Mouse (Mus musculus): Measurements from ENCODE around the gene Tub. TPM values are rescaled to one million over a fixed set of nuclear protein-coding genes. Genes with fewer than 3 reads are reported as not detected.

The Tub gene
- polyA plus RNA-seq, 1 experiment = 3.8 TPM

- Histone ChIP-seq H3K27me3 (ENCODE audit: control insufficient read depth, insufficient read depth, low read length, poor library complexity, severe bottlenecking) (no peaks in the 10 kb centered on the region), H3K4me3 (ENCODE audit: low read depth, low read length) (no peak overlapping the region), H3K36me3 (ENCODE audit: control insufficient read depth, insufficient read depth, low read length, poor library complexity, severe bottlenecking) (no peaks in the 10 kb centered on the region), H3K9ac (ENCODE audit: low read depth, poor library complexity, severe bottlenecking) (no peak overlapping the region), H3K4me1 (ENCODE audit: control insufficient read depth, insufficient read depth, low read length) (no peaks in the 10 kb centered on the region), H3K9me3 (replicated peaks; ENCODE audit: control insufficient read depth, insufficient read depth, low read length, poor library complexity, severe bottlenecking) (no peaks in the 10 kb centered on the region), H3K27ac (ENCODE audit: insufficient read depth, low read length) (no peak overlapping the region)
- no peak for TF ChIP-seq POLR2A (IDR thresholded peaks at IDR 0.05; ENCODE audit: insufficient read depth, low read length)
- no peak for TF ChIP-seq EP300 (IDR thresholded peaks at IDR 0.05; ENCODE audit: insufficient read depth, low read depth, low read length)
These were observed 43.1 kb downstream of the Tub start for GRCm38 (mm10) chr7:108993230-108993629.

- H3K4me3 ChIP-seq (ENCODE audit: low read depth, low read length) = no peak overlapping the region
- no peak overlapping the region for H3K27ac ChIP-seq (ENCODE audit: insufficient read depth, low read length)
- no peaks in the 10 kb centered on the region for H3K9me3 ChIP-seq (replicated peaks; ENCODE audit: control insufficient read depth, insufficient read depth, low read length, poor library complexity, severe bottlenecking)
- H3K36me3 ChIP-seq (ENCODE audit: control insufficient read depth, insufficient read depth, low read length, poor library complexity, severe bottlenecking) = no peaks in the 10 kb centered on the region
- H3K27me3 ChIP-seq (ENCODE audit: control insufficient read depth, insufficient read depth, low read length, poor library complexity, severe bottlenecking) = no peaks in the 10 kb centered on the region
- H3K4me1 ChIP-seq (ENCODE audit: control insufficient read depth, insufficient read depth, low read length) = no peaks in the 10 kb centered on the region
- TF ChIP-seq EP300 (IDR thresholded peaks at IDR 0.05; ENCODE audit: insufficient read depth, low read depth, low read length) (no peak), CTCF (IDR thresholded peaks at IDR 0.05; ENCODE audit: low read depth, low read length) (no peak), POLR2A (IDR thresholded peaks at IDR 0.05; ENCODE audit: insufficient read depth, low read length) (no peak)
- no peak overlapping the region for H3K9ac ChIP-seq (ENCODE audit: low read depth, poor library complexity, severe bottlenecking)
These were observed 43.7 kb downstream of the Tub start for GRCm38 (mm10) chr7:108993881-108994291.

- Histone ChIP-seq H3K9ac (ENCODE audit: low read depth, poor library complexity, severe bottlenecking) (no peak overlapping the region), H3K4me1 (ENCODE audit: control insufficient read depth, insufficient read depth, low read length) (no peaks in the 10 kb centered on the region), H3K9me3 (replicated peaks; ENCODE audit: control insufficient read depth, insufficient read depth, low read length, poor library complexity, severe bottlenecking) (no peaks in the 10 kb centered on the region), H3K36me3 (ENCODE audit: control insufficient read depth, insufficient read depth, low read length, poor library complexity, severe bottlenecking) (no peaks in the 10 kb centered on the region), H3K27ac (ENCODE audit: insufficient read depth, low read length) (no peak overlapping the region), H3K4me3 (ENCODE audit: low read depth, low read length) (no peak overlapping the region), H3K27me3 (ENCODE audit: control insufficient read depth, insufficient read depth, low read length, poor library complexity, severe bottlenecking) (no peaks in the 10 kb centered on the region)
- TF ChIP-seq EP300 (IDR thresholded peaks at IDR 0.05; ENCODE audit: insufficient read depth, low read depth, low read length) = no peak
- no peak for TF ChIP-seq CTCF (IDR thresholded peaks at IDR 0.05; ENCODE audit: low read depth, low read length)
- TF ChIP-seq POLR2A (IDR thresholded peaks at IDR 0.05; ENCODE audit: insufficient read depth, low read length) = no peak
These were observed 46.0 kb downstream of the Tub start for GRCm38 (mm10) chr7:108996156-108996555.

- Histone ChIP-seq H3K27ac (ENCODE audit: insufficient read depth, low read length) (no peak overlapping the region), H3K36me3 (ENCODE audit: control insufficient read depth, insufficient read depth, low read length, poor library complexity, severe bottlenecking) (no peaks in the 10 kb centered on the region), H3K27me3 (ENCODE audit: control insufficient read depth, insufficient read depth, low read length, poor library complexity, severe bottlenecking) (no peaks in the 10 kb centered on the region), H3K4me3 (ENCODE audit: low read depth, low read length) (no peak overlapping the region), H3K4me1 (ENCODE audit: control insufficient read depth, insufficient read depth, low read length) (no peaks in the 10 kb centered on the region), H3K9me3 (replicated peaks; ENCODE audit: control insufficient read depth, insufficient read depth, low read length, poor library complexity, severe bottlenecking) (no peaks in the 10 kb centered on the region), H3K9ac (ENCODE audit: low read depth, poor library complexity, severe bottlenecking) (no peak overlapping the region)
- TF ChIP-seq CTCF (IDR thresholded peaks at IDR 0.05; ENCODE audit: low read depth, low read length) = no peak
- TF ChIP-seq EP300 (IDR thresholded peaks at IDR 0.05; ENCODE audit: insufficient read depth, low read depth, low read length) = no peak
- no peak for TF ChIP-seq POLR2A (IDR thresholded peaks at IDR 0.05; ENCODE audit: insufficient read depth, low read length)
These were observed 50.3 kb downstream of the Tub start for GRCm38 (mm10) chr7:109000315-109000954.

DNA sequence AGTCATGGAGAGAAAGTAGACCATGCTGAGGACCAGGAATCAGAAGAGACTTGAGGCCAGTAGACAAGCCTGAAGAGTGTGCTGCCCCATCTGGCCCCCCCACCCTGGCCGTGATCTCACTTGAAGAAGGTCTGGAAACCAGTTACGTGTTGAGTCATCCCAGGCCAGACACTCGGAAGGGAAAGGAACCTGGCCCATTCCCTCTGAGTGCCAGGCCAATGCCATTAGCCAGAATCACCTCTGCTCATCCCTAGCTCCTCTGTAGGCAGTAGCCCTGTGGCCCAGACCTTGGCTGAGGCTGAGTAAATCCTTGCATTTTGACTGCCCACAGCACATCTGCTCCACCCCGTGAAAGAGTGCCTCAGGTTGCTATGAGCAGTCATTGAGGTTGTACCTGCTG lies 51.8 kb downstream of the Tub start:
- Histone ChIP-seq H3K9ac (ENCODE audit: low read depth, poor library complexity, severe bottlenecking) (no peak overlapping the region), H3K27me3 (ENCODE audit: control insufficient read depth, insufficient read depth, low read length, poor library complexity, severe bottlenecking) (no peaks in the 10 kb centered on the region), H3K27ac (ENCODE audit: insufficient read depth, low read length) (no peak overlapping the region), H3K4me1 (ENCODE audit: control insufficient read depth, insufficient read depth, low read length) (no peaks in the 10 kb centered on the region), H3K4me3 (ENCODE audit: low read depth, low read length) (no peak overlapping the region), H3K9me3 (replicated peaks; ENCODE audit: control insufficient read depth, insufficient read depth, low read length, poor library complexity, severe bottlenecking) (no peaks in the 10 kb centered on the region), H3K36me3 (ENCODE audit: control insufficient read depth, insufficient read depth, low read length, poor library complexity, severe bottlenecking) (no peaks in the 10 kb centered on the region)
- TF ChIP-seq CTCF (IDR thresholded peaks at IDR 0.05; ENCODE audit: low read depth, low read length) (no peak), EP300 (IDR thresholded peaks at IDR 0.05; ENCODE audit: insufficient read depth, low read depth, low read length) (no peak), POLR2A (IDR thresholded peaks at IDR 0.05; ENCODE audit: insufficient read depth, low read length) (no peak)

- no peaks in the 10 kb centered on the region for H3K36me3 ChIP-seq (ENCODE audit: control insufficient read depth, insufficient read depth, low read length, poor library complexity, severe bottlenecking)
- TF ChIP-seq EP300 (IDR thresholded peaks at IDR 0.05; ENCODE audit: insufficient read depth, low read depth, low read length) (no peak), POLR2A (IDR thresholded peaks at IDR 0.05; ENCODE audit: insufficient read depth, low read length) (no peak), CTCF (IDR thresholded peaks at IDR 0.05; ENCODE audit: low read depth, low read length) (no peak)
- H3K9me3 ChIP-seq (replicated peaks; ENCODE audit: control insufficient read depth, insufficient read depth, low read length, poor library complexity, severe bottlenecking) = no peaks in the 10 kb centered on the region
- H3K4me1 ChIP-seq (ENCODE audit: control insufficient read depth, insufficient read depth, low read length) = no peaks in the 10 kb centered on the region
- H3K27ac ChIP-seq (ENCODE audit: insufficient read depth, low read length) = no peak overlapping the region
- H3K9ac ChIP-seq (ENCODE audit: low read depth, poor library complexity, severe bottlenecking) = no peak overlapping the region
- no peaks in the 10 kb centered on the region for H3K27me3 ChIP-seq (ENCODE audit: control insufficient read depth, insufficient read depth, low read length, poor library complexity, severe bottlenecking)
- no peak overlapping the region for H3K4me3 ChIP-seq (ENCODE audit: low read depth, low read length)
These were observed 53.5 kb downstream of the Tub start for GRCm38 (mm10) chr7:109003653-109004052.
